Mouse (Mus musculus) gastrocnemius, adult 8-10 months (tissue): ENCODE results near the gene Cyp46a1. TPM values are rescaled to one million over a fixed set of nuclear protein-coding genes. Genes with fewer than 3 reads are reported as not detected.

Source experiments
- DNase-seq, 2 experiments: peaks; one replicate each; pipeline ENCODE4 v3.0.0; 2022; ENCODE audit warnings: low spot score in 2 of 2
- total RNA-seq, 4 experiments: library from RNA; stranded (reverse); gene quantifications; 2 replicates each; pipeline ENCODE4 v1.2.4; 2022

The Cyp46a1 gene
- total RNA-seq, result under 1 TPM; 0.13 to 0.44 (median 0.19) TPM

DNA sequence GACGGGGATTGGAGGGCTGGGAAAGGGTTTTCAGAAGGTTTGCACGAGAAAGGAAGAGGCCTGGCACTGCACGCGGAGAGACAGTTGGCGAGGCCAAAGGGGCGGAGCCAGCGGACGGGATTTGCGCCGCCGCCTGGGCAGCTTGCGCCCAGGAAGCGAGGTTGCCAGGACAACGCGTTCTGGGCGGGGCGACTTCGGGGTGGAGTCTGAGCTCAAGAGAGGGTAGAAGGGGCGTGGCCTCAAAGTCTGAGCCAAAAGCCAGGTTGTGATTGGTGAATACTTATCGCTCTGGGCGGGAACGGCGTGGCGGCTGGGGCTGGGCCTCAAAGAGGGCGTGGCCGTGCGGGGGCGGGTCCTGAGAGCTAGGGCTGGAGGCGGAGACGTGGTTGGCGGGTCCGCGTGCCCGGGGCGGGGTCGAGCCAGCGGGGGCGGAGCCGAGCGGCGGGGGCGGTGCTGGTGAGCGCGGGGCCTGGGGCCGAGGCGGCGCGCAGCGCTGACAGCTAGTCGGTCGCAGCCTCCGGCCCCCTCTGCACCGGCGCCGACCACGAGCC lies at the start of gene Cyp46a1:
TSS of gene Cyp46a1 (plus strand) at position 487 of the 551 bp plus-strand sequence.
- DNase-seq, result peak; percentile 100

DNA sequence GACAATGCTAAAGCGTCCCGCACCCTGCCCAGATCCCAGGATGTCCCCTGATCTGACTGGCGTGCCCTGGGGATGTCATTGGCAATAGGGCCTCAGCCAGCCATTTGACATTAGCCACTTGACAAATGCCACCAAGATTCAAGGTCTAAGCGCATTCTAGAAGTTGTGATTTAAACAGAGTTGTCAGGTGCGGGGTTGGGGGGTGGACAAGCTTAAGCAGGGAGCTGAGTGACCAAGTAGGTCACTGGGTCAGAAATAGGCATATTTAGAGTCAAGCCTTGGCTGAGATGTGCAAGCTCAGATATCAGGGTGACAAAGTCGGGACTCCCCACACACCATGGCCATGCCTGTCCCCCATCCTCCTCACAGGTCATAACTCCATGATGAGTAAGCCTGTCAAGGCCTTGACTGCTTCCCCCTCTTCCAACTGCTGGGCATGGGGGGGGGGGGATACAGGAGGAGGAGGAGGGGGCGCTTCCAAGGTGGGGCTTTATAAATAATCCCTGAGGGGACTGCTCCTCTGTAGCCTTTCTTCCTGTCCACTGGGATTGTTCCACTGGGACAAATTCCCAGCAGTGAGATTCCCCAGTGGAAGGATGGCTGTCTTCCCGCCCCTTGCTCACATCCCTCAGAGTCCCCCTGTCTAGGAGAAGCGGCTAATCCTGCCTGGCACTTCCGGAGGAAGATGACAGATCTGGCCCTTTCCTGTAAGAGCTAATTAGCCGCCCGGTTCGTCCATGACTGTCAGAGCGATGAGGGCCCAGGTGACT lies 49.5 kb upstream of the Cyp46a1 start:
- DNase-seq, result no peak

DNA sequence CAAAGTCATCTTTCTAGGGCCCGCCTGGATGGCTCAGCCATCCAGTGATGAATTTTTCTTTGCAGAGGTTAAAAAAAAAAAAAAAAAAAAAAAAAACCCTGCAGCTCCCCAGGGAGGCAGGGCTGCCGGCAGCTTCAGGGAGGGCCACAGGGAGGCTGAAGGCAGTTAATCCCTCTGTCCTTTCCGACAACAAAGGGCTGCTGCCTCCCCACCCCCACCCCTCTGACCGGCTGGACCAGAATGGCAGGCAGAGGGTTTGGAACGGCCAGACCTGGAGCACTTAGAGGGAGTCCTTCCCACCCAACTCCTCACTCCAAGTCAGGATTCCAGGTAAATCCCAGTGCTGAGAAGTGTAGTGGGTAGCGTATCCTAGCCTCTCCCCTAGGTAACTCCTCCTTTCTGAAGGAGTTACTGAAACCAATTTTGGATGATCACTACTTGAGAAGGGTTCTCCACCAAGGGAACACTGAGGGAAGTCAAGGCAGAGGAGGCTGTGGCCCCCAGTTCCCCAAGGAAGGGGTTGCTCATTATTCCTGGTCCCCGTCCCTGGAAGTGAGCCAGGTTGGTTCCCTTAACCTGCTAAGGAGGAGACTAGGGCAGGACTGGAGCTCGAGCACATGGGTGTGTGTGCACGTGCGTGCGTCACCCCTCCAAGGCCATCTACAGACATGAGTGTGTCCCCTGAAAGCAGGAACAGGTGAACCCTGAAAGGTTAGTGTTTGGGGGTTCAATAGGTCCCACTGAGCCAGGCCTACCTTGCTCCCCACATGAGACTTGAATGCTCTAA lies 48.8 kb upstream of the Cyp46a1 start:
- DNase-seq, result no peak

DNA sequence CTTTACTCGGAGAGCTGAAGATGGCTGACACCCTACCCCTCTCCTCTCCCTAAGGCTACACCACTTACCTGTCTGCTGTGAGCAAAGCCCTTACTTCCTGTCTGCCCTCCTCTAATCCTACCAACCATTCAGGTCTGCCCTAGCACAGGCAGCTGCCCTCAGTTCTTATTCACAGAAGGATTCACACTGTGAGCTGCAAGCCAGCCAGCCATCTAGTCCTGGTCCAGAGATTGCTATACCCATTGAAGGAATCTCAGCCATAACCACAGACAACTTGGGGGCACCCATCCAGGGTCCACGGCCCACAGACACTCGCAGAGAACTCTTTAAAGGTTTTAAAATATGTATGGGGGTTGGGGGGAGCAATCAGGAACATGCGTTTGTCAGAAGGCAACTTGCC lies 47.8 kb upstream of the Cyp46a1 start:
- DNase-seq, result no peak

DNA sequence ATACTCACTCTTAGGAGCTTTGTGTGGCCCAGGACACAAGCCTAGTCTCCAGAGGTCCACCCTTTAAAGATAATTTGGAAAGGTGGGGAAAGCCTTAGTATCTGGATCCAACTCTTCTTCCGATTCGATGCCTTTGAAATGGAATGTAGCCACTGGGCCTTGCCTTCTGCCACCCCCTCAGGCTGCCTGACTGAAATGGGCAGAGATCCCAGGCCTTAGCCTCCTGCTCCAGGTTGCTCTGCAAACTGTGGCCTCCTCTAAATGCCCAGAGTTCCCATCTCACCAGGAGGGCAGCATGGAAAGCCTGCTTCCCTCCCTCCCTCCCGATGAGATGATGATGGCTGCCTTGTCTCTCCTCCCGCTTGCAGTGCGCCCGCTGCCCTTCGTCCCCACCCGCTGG lies 47.2 kb upstream of the Cyp46a1 start:
- no peak for DNase-seq

DNA sequence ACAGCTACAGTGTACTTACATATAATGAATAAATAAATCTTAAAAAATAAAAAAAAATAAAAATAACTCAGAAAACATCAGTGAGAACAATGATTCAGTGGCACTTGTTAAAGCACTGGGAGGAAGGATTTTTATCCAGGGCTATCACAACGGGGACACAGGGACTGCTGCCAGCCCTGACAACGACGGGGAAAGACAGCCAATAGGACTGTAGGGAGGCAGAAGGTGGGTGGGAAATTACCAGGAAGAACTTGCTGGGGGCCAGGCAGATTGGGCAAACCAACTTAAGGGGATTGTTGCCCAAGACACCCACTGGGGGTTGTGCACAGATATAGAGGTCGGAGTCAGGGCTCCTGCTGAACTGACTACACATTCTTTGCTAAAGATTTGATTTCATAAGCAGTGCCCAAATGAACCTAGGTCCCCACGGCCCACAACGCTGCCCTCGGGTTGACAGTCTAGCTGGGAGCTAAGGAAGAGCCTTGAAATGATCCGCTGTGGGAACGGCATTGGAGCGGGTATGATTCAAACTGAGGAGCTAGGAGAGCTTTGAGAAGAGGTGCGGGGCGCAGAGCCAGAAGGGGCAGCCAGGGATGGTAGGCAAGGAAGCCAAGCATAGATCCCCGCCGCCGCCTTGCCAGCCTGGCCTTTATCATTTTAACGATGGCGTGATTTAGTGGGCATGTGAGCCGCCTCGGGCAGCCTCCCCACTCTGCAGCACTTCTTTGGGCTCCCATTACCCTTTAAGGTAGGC lies 45.9 kb upstream of the Cyp46a1 start:
- DNase-seq, result no peak

DNA sequence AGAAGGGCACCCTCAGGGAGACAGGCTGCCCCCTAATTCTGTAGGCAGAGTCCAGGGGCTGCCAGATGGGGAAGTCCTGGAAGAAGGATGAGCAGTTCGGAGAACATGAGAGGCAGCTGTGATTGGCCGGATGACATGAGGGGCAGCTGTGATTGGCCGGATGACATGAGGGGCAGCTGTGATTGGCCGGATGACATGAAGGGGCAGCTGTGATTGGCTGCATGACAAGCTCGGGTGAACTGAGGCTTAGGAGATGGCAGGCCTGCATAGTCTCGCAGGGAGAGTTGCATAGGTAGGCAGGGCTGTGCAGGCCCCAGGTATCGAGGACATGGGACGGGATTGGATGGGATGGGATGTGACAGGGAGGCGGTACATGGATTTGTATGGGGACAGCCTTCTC lies 41.8 kb upstream of the Cyp46a1 start:
- no peak for DNase-seq

DNA sequence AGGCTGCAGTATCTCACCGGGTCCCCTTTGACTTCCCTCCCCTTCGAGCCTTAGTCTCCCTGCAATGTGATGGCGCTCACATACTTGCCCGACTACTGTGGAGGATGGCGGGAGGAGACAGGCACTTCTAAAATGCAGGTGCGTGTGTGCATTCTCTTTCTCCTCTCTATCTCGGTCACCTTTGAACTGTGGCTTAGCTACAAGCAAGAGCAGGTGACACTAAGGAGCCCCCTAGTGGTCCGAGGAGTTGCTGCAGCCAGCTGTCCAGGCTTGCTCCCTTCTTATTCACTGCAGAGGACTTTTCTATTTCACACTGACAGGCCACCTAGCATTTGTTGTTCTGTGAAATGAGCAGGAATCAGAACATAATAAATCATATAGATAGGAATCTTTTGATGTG lies 41.2 kb upstream of the Cyp46a1 start:
- DNase-seq, result peak; percentile 57 to 67

DNA sequence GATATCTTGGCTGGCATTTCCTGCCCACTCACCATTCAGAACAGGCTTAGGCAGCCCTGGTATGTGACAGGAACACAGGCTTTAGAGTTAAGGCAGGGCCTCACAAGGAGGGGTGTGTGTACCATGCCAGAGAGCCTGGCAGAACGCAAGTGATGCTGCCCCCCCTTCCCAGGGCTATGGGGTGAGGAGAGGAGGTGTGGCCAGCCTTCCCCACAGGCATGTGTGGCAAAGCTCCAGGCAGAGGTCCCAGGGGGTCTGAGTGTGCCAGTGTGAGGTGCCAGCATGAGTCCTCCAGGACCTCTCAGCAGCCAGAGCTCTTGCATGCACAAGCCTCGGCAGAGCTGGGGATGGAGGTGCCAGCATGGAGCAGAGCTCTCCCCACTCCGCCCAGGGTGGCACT lies 39.6 kb upstream of the Cyp46a1 start:
- DNase-seq, result no peak

DNA sequence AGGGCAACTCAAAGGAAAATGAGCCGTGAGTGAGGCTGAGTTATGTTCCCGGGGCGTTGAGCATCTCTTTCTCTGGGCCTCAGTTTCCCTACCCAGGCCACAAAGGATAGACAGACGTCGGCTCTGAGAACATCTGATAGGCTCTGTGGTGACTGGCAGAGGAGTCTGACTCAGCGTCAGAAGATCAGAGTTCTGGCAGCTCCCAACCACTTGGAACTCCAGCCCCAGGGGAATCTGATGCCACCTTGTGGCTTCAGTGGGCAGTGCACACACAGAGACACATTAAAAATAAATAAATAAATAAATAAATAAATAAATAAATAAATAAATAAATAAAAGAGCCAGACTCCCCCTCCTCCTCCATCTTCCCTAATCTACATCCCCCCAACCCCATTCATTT lies 37.1 kb upstream of the Cyp46a1 start:
- DNase-seq, result no peak

DNA sequence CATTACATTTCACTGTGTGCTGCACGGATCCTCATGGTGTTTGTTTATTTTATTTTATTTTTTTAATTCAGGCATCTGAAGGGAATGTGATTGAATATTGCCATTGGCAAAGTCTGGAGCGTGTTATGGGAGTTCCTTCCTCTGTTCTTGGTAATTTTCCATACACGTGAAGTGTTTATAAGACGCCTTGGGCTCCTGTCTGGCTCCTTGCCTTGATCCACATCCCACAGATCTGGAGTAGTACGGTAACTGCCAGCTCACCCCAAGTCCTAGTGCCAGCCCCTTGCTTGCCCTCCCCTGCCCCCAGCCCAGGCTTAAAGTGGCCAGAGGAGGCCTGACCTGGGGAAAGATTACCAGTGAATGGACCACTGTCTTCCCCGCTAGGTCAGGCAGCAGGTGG lies 33.2 kb upstream of the Cyp46a1 start:
- no peak for DNase-seq

DNA sequence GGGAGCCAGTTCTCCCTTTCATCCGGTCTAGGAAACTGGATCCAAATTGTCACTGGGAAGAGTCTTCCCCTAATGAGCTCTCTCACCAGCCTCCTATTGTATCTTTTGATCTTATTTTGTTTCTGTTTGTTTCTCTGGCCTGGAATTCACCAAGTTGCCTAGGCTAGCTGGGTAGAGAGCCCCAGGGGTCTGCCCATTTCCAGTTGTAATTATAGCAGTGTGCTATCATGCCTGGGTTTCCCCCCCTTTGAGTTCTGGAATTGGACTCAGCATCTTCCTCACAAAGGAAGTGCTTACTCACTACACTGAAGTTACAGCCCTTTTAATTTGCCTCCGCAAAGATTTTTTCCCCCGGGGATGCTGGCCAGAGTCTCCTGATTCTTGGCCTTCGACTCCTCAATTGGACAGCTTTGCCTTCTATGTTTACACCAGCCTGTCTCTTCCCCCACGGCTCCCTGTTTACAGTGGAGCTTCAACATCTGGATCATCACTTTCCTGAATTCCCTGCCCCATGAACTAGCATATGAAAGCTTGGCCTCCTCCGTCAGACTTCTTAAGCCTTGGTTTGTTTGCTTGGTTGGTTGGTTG lies 30.3 kb upstream of the Cyp46a1 start:
- peak in 1 of 2 experiments; percentile 26 for DNase-seq

DNA sequence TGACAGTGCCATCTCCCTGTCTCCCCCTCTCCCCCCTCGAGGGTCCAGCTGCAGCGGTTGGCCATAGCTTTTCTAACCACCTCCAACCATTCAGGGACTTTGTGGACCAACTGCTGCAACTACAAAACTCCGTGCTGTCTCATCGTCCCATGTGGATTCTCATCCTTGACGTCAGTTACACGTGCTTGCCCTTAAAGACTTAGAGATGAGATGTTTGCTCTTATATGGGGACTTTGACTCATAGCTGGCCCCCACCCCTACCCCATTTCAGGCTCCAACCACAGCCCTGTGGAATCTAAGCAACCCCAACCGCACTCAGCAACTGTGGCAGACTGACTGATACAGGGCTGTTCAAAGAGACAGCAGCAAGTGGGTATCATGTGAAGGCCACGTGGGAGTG lies 29.0 kb upstream of the Cyp46a1 start:
- DNase-seq, result no peak

DNA sequence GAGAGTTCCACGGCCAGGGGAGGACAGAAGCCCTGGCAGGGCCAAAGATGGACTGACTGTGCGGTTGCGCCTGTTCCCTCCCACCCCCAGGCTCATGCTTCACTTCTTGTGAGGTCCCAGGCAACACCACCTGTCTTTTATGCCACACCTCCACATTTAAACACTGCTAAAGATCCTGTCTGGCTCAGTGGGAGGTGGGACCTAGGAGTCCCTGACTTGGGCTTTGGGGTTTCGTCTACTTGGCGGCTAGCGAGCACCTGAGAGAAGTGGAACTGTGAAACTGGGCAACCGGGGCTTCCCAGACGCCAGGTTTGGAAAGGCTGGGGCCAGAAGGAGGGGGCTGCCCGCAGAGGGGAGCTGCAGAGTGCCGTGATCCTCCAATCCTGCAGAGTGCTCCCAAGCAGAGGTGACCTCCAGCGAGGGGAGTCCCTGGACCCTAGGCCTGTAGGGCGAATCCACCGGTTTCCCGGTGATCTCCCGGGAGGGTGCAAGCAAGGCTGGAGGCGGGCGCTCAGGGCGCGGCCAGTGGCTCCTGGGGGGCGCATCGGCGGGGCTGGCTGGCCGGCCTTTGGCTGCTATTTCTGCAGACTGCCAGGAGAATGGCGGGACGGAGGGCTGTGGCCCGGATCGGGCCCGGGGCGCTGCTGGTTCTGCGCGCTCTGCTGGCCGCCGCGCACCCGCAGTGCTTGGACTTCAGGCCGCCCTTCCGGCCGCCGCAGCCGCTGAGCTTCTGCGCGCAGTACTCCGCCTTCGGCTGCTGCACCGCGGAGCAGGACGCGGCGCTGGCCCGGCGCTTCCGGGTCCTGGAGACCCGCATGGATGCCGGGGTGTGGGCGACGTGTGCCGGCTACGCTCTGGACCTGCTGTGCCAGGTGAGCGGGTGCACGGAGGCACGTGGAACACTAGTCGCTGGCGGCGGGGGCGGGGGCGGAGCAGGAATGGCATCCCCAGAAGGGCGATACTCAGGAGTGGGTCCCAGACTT lies 28.1 kb upstream of the Cyp46a1 start, which contains the start of gene Hhipl1:
TSS of gene Hhipl1 (plus strand) at position 459 of the 983 bp plus-strand sequence.
- DNase-seq, result peak in 1 of 2 experiments; percentile 30

DNA sequence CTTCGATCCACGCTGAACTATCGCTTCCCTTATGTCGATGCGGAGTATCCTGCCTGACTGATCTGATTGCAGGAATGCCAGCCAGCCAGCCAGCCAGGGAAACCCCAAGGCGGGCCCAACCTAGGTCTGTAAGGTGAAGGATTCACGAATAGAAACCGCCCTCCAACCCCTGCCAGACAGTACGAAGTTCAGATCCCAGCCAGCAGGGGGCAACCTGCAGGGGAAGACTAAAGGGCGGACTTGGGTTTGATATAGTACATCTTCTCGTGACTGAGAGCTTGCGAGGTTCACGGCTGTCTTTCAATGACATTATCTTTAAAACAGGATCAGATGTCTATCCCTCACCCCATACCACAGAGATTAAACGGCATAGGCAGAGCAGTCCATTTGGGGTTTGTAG lies 26.6 kb upstream of the Cyp46a1 start:
- DNase-seq, result peak in 1 of 2 experiments; percentile 20

DNA sequence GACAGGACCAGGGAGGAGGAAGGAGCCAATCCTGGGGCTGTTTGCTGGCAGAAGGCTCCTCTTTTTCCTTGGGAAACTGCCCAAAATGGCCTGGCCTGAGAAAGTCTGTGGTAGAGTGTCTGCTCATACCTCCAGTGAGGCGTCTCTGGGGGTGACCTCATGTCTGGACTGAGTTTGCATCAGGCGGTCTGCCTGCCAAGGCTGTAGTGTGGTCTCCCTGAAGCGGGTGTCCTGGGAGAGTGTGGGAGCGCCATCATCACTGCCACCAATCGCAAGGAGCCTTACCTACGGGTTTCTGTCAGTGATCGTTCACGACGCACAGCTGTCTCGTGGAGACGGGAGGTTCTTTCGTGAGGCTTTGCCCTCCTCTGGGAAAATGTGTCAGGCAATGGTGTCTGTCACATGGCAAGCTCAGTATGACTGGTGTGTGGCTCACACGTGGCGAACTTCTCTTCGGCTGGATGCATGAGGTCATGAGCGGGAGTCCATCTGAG lies 25.8 kb upstream of the Cyp46a1 start:
- peak; percentile 45 to 67 for DNase-seq

DNA sequence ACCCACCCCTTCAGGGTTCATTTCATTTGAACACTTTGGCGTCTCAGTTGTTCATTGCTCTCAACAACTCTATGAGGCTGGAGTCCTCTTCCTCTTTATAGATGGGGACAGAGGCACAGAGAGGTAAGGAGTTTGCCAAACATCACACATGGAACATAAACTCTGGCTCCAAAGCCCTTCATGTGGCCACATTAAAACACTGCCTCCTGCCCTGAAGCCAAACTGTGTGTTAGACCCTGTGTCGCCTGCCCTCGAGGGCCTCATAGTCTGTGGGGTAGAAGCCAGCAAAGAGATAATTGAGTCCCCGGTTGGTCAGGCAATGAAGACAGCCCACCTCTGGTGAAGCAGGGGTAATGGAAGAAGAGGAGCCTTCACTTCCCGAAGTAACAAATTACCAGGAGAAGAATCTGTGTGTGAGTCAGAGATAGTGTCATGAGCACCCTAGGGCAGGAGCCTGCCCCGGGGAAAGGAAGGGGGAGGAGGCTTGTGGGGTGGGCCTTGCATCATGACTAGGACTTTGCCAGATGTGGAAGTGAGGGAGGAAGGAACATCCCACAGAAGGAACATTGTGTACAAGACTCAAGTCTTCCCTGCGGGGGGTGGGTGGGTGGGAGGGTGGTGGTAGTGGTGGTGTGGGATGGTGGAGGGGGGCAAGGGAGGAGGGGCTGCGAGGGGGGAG lies 24.9 kb upstream of the Cyp46a1 start:
- peak in 1 of 2 experiments; percentile 35 for DNase-seq

DNA sequence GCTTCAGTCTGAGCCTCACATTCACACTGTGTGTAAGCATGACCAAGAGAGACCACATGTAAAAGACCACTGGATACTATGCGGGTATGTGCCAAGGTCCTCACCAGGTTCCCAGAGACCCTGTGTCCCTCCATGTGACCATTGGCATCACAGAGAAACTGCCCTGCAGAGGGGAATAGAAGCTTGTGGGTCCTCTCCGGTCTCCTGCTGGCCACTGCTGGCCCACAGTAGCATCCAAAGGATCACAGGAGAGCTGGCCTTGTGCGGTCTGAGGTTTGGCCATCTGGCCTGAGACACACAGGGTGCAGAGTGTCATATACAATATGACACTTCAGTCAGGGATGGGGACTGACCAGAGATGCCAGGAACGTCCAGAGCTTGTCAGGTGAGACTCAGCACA lies 24.1 kb upstream of the Cyp46a1 start:
- no peak for DNase-seq

DNA sequence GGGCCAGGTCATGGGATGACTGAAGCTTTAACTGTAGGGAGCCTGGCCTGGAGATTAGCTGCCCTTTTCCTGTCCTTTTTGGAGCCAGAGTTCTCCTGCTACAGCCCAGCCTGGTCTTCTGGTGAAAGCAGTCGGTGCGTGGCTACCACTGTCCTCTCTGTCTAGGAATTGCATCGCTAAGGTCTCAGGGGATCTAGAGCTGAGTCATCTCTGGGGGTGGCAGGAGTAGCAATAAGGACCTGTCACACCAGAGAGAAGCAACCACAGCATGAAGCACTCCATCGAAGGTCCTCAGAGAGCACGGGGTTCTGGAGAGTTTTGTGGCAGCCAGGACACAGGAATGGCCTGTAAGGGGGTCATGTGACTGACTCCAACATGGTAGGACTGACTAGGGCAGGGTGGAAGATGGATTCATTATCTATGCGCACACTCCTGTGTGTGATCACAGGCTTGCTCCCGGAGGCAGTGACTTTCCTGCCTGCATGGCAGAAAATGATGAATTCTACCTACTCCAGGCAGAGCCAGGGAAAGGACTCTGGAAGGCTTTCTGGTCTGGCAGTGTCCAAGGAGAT lies 23.6 kb upstream of the Cyp46a1 start:
- no peak for DNase-seq
